Mouse (Mus musculus): ENCODE results near the gene Mydgf. TPM values are rescaled to one million over a fixed set of nuclear protein-coding genes. Genes with fewer than 3 reads are reported as not detected.

Mydgf gene
- polyA plus RNA-seq, 1 experiment from 2014 or later, result 66.7 TPM

DNA sequence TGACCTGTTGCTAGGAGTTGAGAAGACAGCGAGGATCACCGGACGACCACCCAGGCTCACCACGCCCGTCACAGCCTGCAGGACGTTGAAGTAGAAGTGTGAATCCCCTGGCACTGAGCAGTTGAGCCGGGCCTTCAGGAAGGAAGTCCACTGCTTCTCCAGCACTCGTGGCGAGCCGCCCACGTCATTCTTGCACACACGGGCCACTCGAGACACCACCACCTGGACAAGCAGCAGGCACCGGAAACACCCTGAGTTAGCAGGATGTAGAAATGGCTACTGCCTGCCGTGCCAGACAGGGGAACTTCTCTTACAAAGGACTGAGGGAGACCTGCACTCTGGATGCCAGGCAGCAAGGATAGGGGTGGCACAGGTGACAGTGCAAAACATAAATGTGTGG, 55.5 kb downstream of the Mydgf start:
- WGBS (ENCODE audit: insufficient replicate concordance), result 61% methylated on average over 15 of the region's 15 CpGs
- peaks cover 16% of the 10 kb centered on the region for H3K4me1 ChIP-seq (replicated peaks)
- H3K27me3 ChIP-seq, result peaks cover 16% of the 10 kb centered on the region

DNA sequence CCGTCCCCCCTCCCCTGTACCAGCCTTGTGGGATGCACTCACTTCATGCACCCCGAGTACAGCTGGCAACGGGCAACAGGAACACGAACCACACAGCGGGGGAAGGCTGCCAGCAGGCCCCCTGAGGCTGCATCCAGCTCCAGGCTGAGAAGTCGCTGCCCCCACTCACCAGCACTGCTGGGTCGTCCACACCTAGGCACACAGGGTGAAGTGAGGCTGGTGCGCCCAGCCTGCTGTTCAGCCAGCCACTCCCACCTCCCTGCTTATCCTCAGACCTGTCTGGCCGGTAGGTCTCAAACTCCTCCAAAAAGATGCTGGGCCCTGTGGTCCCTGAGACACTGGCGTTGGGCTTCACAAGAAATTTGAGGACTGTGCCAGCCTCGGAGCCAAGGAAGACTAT, 57.5 kb downstream of the Mydgf start:
- 77% methylated on average over 11 of the region's 11 CpGs for WGBS (ENCODE audit: insufficient replicate concordance)

More for the DNA sequence above, 55.5 kb downstream of the Mydgf start:
- DNase-seq (no peak), ATAC-seq (ENCODE audit: low read depth) (no peak)
- no peaks in the 10 kb centered on the region for H3K9me3 ChIP-seq (replicated peaks)
- no peak overlapping the region for H3K4me3 ChIP-seq (replicated peaks)
- H3K9ac ChIP-seq, result no peak overlapping the region
- no peak overlapping the region for H3K27ac ChIP-seq
- H3K36me3 ChIP-seq, result peaks cover 8% of the 10 kb centered on the region
- no peak overlapping the region for H3K4me2 ChIP-seq

More for the DNA sequence above, 57.5 kb downstream of the Mydgf start:
- Histone ChIP-seq H3K9ac (no peak overlapping the region), H3K4me1 (replicated peaks) (peaks cover 7% of the 10 kb centered on the region), H3K27ac (no peak overlapping the region), H3K4me2 (no peak overlapping the region), H3K4me3 (replicated peaks) (no peak overlapping the region), H3K27me3 (peaks cover 36% of the 10 kb centered on the region), H3K36me3 (peaks cover 8% of the 10 kb centered on the region), H3K9me3 (replicated peaks) (peaks cover 6% of the 10 kb centered on the region; the same call in 1 of the 2 replicates)
- ATAC-seq (ENCODE audit: low read depth) (no peak), DNase-seq (no peak)

Small RNA genes lying within 50 kb of the gene (microRNA-seq; reads per million reads assigned to microRNA genes)
- gene Gm44397, result not detected

Other genes starting within 250 kb of the Mydgf start
- gene Zfp119b, start 234.4 kb downstream of the Mydgf start, polyA plus RNA-seq (2015; fragmentation: Nextera tagmentation; extraction: Ambion mirVana), result 2.4 and 2.6 TPM in 2 replicates
- 4.6 and 5.0 TPM in 2 replicates for gene Ebi3, start 231.3 kb downstream of the Mydgf start, polyA plus RNA-seq (2015; fragmentation: Nextera tagmentation; extraction: Ambion mirVana)
- 11.4 and 12.7 TPM in 2 replicates for gene Yju2, start 224.8 kb downstream of the Mydgf start, polyA plus RNA-seq (2015; fragmentation: Nextera tagmentation; extraction: Ambion mirVana)
- 0.22 and 0.34 TPM in 2 replicates for gene Shd, start 213.5 kb downstream of the Mydgf start, polyA plus RNA-seq (2015; fragmentation: Nextera tagmentation; extraction: Ambion mirVana)
- 0.56 and 0.69 TPM in 2 replicates for gene Fsd1, start 197.4 kb downstream of the Mydgf start, polyA plus RNA-seq (2015; fragmentation: Nextera tagmentation; extraction: Ambion mirVana)
- 1.5 and 1.8 TPM in 2 replicates for gene Stap2, start 178.3 kb downstream of the Mydgf start, polyA plus RNA-seq (2015; fragmentation: Nextera tagmentation; extraction: Ambion mirVana)
- gene Mpnd, start 178.2 kb downstream of the Mydgf start, polyA plus RNA-seq (2015; fragmentation: Nextera tagmentation; extraction: Ambion mirVana), result 13.5 and 14.5 TPM in 2 replicates
- 48.0 and 50.9 TPM in 2 replicates for gene Sh3gl1, start 147.3 kb downstream of the Mydgf start, polyA plus RNA-seq (2015; fragmentation: Nextera tagmentation; extraction: Ambion mirVana)
- gene Chaf1a, start 143.5 kb downstream of the Mydgf start, polyA plus RNA-seq (2015; fragmentation: Nextera tagmentation; extraction: Ambion mirVana), result 19.8 and 27.1 TPM in 2 replicates
- 14.2 and 15.6 TPM in 2 replicates for gene Ubxn6, start 108.9 kb downstream of the Mydgf start, polyA plus RNA-seq (2015; fragmentation: Nextera tagmentation; extraction: Ambion mirVana)
- gene Hdgfl2, start 104.3 kb downstream of the Mydgf start, polyA plus RNA-seq (2015; fragmentation: Nextera tagmentation; extraction: Ambion mirVana), result 59.0 and 64.9 TPM in 2 replicates
- gene Plin4, start 74.1 kb downstream of the Mydgf start, polyA plus RNA-seq (2015; fragmentation: Nextera tagmentation; extraction: Ambion mirVana), result not detected in 2 replicates
- 0.23 and 0.32 TPM in 2 replicates for gene Plin5, start 66.3 kb downstream of the Mydgf start, polyA plus RNA-seq (2015; fragmentation: Nextera tagmentation; extraction: Ambion mirVana)
- gene Lrg1, start 61.9 kb downstream of the Mydgf start, polyA plus RNA-seq (2015; fragmentation: Nextera tagmentation; extraction: Ambion mirVana), result 0.36 and 0.43 TPM in 2 replicates
- 0.51 and 0.55 TPM in 2 replicates for gene Sema6b, start 43.6 kb downstream of the Mydgf start, polyA plus RNA-seq (2015; fragmentation: Nextera tagmentation; extraction: Ambion mirVana)
- 2.7 and 2.9 TPM in 2 replicates for gene Tnfaip8l1, start 21.4 kb downstream of the Mydgf start, polyA plus RNA-seq (2015; fragmentation: Nextera tagmentation; extraction: Ambion mirVana)
- 19.6 and 23.0 TPM in 2 replicates for gene Dpp9, start 35.0 kb upstream of the Mydgf start, polyA plus RNA-seq (2015; fragmentation: Nextera tagmentation; extraction: Ambion mirVana)
- gene Fem1a, start 72.9 kb upstream of the Mydgf start, polyA plus RNA-seq (2015; fragmentation: Nextera tagmentation; extraction: Ambion mirVana), result 6.1 and 7.1 TPM in 2 replicates
- gene Ticam1, start 92.9 kb upstream of the Mydgf start, polyA plus RNA-seq (2015; fragmentation: Nextera tagmentation; extraction: Ambion mirVana), result 2.3 and 2.7 TPM in 2 replicates
- 24.9 and 27.1 TPM in 2 replicates for gene Plin3, start 109.0 kb upstream of the Mydgf start, polyA plus RNA-seq (2015; fragmentation: Nextera tagmentation; extraction: Ambion mirVana)
- not detected in 2 replicates for gene Arrdc5, start 116.4 kb upstream of the Mydgf start, polyA plus RNA-seq (2015; fragmentation: Nextera tagmentation; extraction: Ambion mirVana)
- gene Uhrf1, start 119.4 kb upstream of the Mydgf start, polyA plus RNA-seq (2015; fragmentation: Nextera tagmentation; extraction: Ambion mirVana), result 121 and 131 TPM in 2 replicates
- 6.1 and 7.1 TPM in 2 replicates for gene Kdm4b, start 142.1 kb upstream of the Mydgf start, polyA plus RNA-seq (2015; fragmentation: Nextera tagmentation; extraction: Ambion mirVana)